Mouse (Mus musculus) stomach, embryonic 14.5 days (tissue): ENCODE data around the gene Adgrb3. TPM values are rescaled to one million over a fixed set of nuclear protein-coding genes. Genes with fewer than 3 reads are reported as not detected.
"Not testable (repeated sequence)": the region's sequence is repeated elsewhere in the genome, so short reads cannot be mapped to it uniquely, and the experiment has no call there.

ENCODE experiments used
- ATAC-seq: fragments of 200-750 bp; cut with Nextera tagmentation; 2 replicates; pipeline ENCODE4 v1.8.0; 2017; ENCODE audit warnings: low read depth, moderate TSS enrichment; ENCODE audit not compliant: insufficient number of reproducible peaks, insufficient read depth, low FRiP score
- H3K27ac ChIP-seq: fragments of 300-500 bp; sonication (generic); 2 replicates; pipeline ENCODE4 v1.5.1; 2014; ENCODE audit warnings: mild to moderate bottlenecking, low read length, moderate library complexity, mixed read lengths
- H3K27me3 ChIP-seq: fragments of 300-500 bp; sonication (generic); 2 replicates; pipeline ENCODE4 v1.6.1; 2014; ENCODE audit warnings: low read length, control low read depth, mixed read lengths; ENCODE audit not compliant: control insufficient read depth, insufficient read depth
- H3K36me3 ChIP-seq: fragments of 300-500 bp; sonication (generic); 2 replicates; pipeline ENCODE4 v1.6.1; 2014; ENCODE audit warnings: mild to moderate bottlenecking, control low read depth, low read length, moderate library complexity, mixed read lengths; ENCODE audit not compliant: control insufficient read depth, insufficient read depth
- H3K4me1 ChIP-seq: fragments of 300-500 bp; sonication (generic); 2 replicates; pipeline ENCODE4 v1.6.1; 2014; ENCODE audit warnings: low read length, control low read depth, mixed read lengths; ENCODE audit not compliant: control insufficient read depth, insufficient read depth
- H3K4me2 ChIP-seq: fragments of 300-500 bp; sonication (generic); replicated peaks from 2 replicates; pipeline ENCODE4 v1.6.1; 2014; ENCODE audit warnings: low read depth, low read length, control low read depth
- H3K4me3 ChIP-seq: fragments of 300-500 bp; sonication (generic); 2 replicates; pipeline ENCODE4 v1.5.1; 2014; ENCODE audit warnings: low read depth, low read length, control low read depth
- H3K9ac ChIP-seq: fragments of 300-500 bp; sonication (generic); replicated peaks from 2 replicates; pipeline ENCODE4 v1.6.1; 2014; ENCODE audit warnings: low read depth, mild to moderate bottlenecking, control low read depth, low read length, moderate library complexity, mixed read lengths
- H3K9me3 ChIP-seq: fragments of 300-500 bp; sonication (generic); 2 replicates; pipeline ENCODE4 v1.6.1; 2016; ENCODE audit warnings: low read depth, low read length, control low read depth; ENCODE audit not compliant: control insufficient read depth
- WGBS: fragments of 180-500 bp; shearing (Covaris S2); extraction: QIAGEN DNeasy Blood & Tissue Kit; methylation state at CpG from one replicate; pipeline ENCODE4 v1.1.7; 2014; 5-methylcytosine and 5-hydroxymethylcytosine counted together
- polyA plus RNA-seq: library from polyadenylated mRNA; unstranded; fragments of >200 nt; fragmentation: Nextera tagmentation; extraction: Ambion mirVana; gene quantifications from 2 replicates; pipeline ENCODE4 v1.2.1, GENCODE M21; 2014

Adgrb3 gene
- polyA plus RNA-seq, 1 experiment from 2014 or later = 5.6 TPM

GRCm38 (mm10) chr1:25490174-25490573 is 339.3 kb downstream of the Adgrb3 start:
- H3K27me3 ChIP-seq = no peaks in the 10 kb centered on the region
- H3K4me3 ChIP-seq = no peak overlapping the region
- no peak overlapping the region for H3K9ac ChIP-seq
- H3K36me3 ChIP-seq = no peaks in the 10 kb centered on the region
- ATAC-seq = no peak
- no peaks in the 10 kb centered on the region for H3K9me3 ChIP-seq
- 72% methylated on average over 2 of the region's 2 CpGs for WGBS
- H3K4me2 ChIP-seq = no peak overlapping the region
- H3K4me1 ChIP-seq = no peaks in the 10 kb centered on the region
- H3K27ac ChIP-seq = no peak overlapping the region

- H3K9ac ChIP-seq = no peak overlapping the region
- no peaks in the 10 kb centered on the region for H3K27me3 ChIP-seq
- no peak for ATAC-seq
- H3K27ac ChIP-seq = no peak overlapping the region
- H3K9me3 ChIP-seq = no peaks in the 10 kb centered on the region
- H3K4me2 ChIP-seq = no peak overlapping the region
- no peaks in the 10 kb centered on the region for H3K36me3 ChIP-seq
- WGBS = 88% methylated on average over 3 of the region's 3 CpGs
- no peaks in the 10 kb centered on the region for H3K4me1 ChIP-seq
- no peak overlapping the region for H3K4me3 ChIP-seq
Measured at GRCm38 (mm10) chr1:25475699-25476098, 353.8 kb downstream of the Adgrb3 start.

- no peak for ATAC-seq
- H3K4me3 ChIP-seq = no peak overlapping the region
- no peak overlapping the region for H3K27ac ChIP-seq
- H3K36me3 ChIP-seq = no peaks in the 10 kb centered on the region
- no peak overlapping the region for H3K4me2 ChIP-seq
- no peaks in the 10 kb centered on the region for H3K9me3 ChIP-seq
- 70% methylated on average over 11 of the region's 11 CpGs for WGBS
- no peaks in the 10 kb centered on the region for H3K4me1 ChIP-seq
- no peaks in the 10 kb centered on the region for H3K27me3 ChIP-seq
- no peak overlapping the region for H3K9ac ChIP-seq
Measured at GRCm38 (mm10) chr1:25474469-25474868, 355.0 kb downstream of the Adgrb3 start.

GRCm38 (mm10) chr1:25471612-25472011 is 357.9 kb downstream of the Adgrb3 start:
- not testable (repeated sequence) for H3K27ac ChIP-seq, H3K4me3 ChIP-seq, H3K36me3 ChIP-seq, H3K4me1 ChIP-seq, ATAC-seq, H3K9ac ChIP-seq, H3K27me3 ChIP-seq, H3K9me3 ChIP-seq, H3K4me2 ChIP-seq
- 51% methylated on average over 2 of the region's 2 CpGs for WGBS

- Histone ChIP-seq H3K27me3 (no peaks in the 10 kb centered on the region), H3K9me3 (no peaks in the 10 kb centered on the region), H3K4me1 (no peaks in the 10 kb centered on the region), H3K36me3 (no peaks in the 10 kb centered on the region), H3K4me2 (no peak overlapping the region), H3K4me3 (no peak overlapping the region), H3K27ac (no peak overlapping the region), H3K9ac (no peak overlapping the region)
- 42% methylated on average over 1 of the region's 1 CpGs for WGBS
- ATAC-seq = no peak
Measured at GRCm38 (mm10) chr1:25462612-25463011, 366.9 kb downstream of the Adgrb3 start.

GRCm38 (mm10) chr1:25435506-25435905 is 394.0 kb downstream of the Adgrb3 start:
- Histone ChIP-seq H3K9me3 (no peaks in the 10 kb centered on the region), H3K9ac (no peak overlapping the region), H3K4me1 (no peaks in the 10 kb centered on the region), H3K36me3 (no peaks in the 10 kb centered on the region), H3K4me3 (no peak overlapping the region), H3K27ac (no peak overlapping the region), H3K4me2 (no peak overlapping the region), H3K27me3 (no peaks in the 10 kb centered on the region)
- ATAC-seq = no peak
- 55% methylated on average over 2 of the region's 2 CpGs for WGBS

- 74% methylated on average over 16 of the region's 16 CpGs for WGBS
- H3K4me3 ChIP-seq = no peak overlapping the region
- no peak for ATAC-seq
- no peaks in the 10 kb centered on the region for H3K36me3 ChIP-seq
- no peak overlapping the region for H3K27ac ChIP-seq
- no peak overlapping the region for H3K9ac ChIP-seq
- H3K4me1 ChIP-seq = no peaks in the 10 kb centered on the region
- H3K9me3 ChIP-seq = no peaks in the 10 kb centered on the region
- H3K4me2 ChIP-seq = no peak overlapping the region
- H3K27me3 ChIP-seq = no peaks in the 10 kb centered on the region
Measured at GRCm38 (mm10) chr1:25430219-25430862, 399.2 kb downstream of the Adgrb3 start.

- no peaks in the 10 kb centered on the region for H3K9me3 ChIP-seq
- no peak overlapping the region for H3K9ac ChIP-seq
- WGBS = 91% methylated on average over 2 of the region's 2 CpGs
- no peaks in the 10 kb centered on the region for H3K36me3 ChIP-seq
- no peak overlapping the region for H3K27ac ChIP-seq
- no peak overlapping the region for H3K4me2 ChIP-seq
- no peaks in the 10 kb centered on the region for H3K27me3 ChIP-seq
- no peak overlapping the region for H3K4me3 ChIP-seq
- no peak for ATAC-seq
- H3K4me1 ChIP-seq = no peaks in the 10 kb centered on the region
Measured at GRCm38 (mm10) chr1:25420701-25421100, 408.8 kb downstream of the Adgrb3 start.

- no peak overlapping the region for H3K9ac ChIP-seq
- no peak for ATAC-seq
Measured at GRCm38 (mm10) chr1:25419378-25419777, 410.1 kb downstream of the Adgrb3 start.

More at GRCm38 (mm10) chr1:25419378-25419777, 410.1 kb downstream of the Adgrb3 start:
- H3K4me3 ChIP-seq = no peak overlapping the region
- H3K36me3 ChIP-seq = no peaks in the 10 kb centered on the region
- H3K9me3 ChIP-seq = no peaks in the 10 kb centered on the region
- no peak overlapping the region for H3K27ac ChIP-seq
- no peaks in the 10 kb centered on the region for H3K27me3 ChIP-seq
- H3K4me1 ChIP-seq = no peaks in the 10 kb centered on the region
- H3K4me2 ChIP-seq = no peak overlapping the region
